Mouse (Mus musculus): ENCODE results near the gene Wdfy4. TPM values are rescaled to one million over a fixed set of nuclear protein-coding genes. Genes with fewer than 3 reads are reported as not detected.

Wdfy4 gene
- polyA plus RNA-seq, 1 experiment from 2014 or later, result 0.45 TPM

DNA sequence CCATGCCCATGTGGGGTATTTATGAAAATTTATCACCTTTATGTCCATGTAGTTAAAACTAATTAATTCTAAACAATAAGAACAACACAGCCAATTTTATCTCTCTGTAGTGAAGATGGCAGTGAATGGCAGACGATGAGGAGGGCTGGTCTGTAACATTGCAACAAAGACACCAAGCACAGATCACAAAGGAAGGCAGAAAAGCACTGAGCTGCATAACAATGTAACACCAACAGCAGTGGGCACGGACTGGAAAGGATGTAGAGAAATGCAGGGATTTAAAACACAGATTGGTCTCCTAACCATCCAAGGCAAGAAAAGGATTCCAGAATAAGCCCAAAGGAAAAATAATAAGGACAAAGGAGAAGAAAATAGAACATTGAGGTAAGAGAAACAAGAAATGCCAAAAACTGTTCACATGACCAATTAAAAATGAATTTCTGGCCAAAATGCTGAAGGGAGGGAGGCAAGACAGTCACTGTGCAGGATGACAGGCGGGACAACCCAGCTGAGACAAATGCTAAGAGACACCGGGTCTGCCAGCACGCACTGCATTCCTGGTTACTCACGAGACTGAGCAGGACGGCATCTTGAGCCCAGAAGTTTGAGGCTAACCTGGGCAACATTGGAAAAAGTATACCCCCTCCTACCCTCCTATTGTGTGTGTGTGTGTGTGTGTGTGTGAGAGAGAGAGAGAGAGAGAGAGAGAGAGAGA is 54.1 kb downstream of the Wdfy4 start:
- no peaks in the 10 kb centered on the region for H3K4me1 ChIP-seq (ENCODE audit: control insufficient read depth, insufficient read depth, low read length)
- H3K27ac ChIP-seq (ENCODE audit: low read length), result no peak overlapping the region
- no peak for ATAC-seq
- no peak overlapping the region for H3K4me3 ChIP-seq (ENCODE audit: low read depth, low read length)
- no peak overlapping the region for H3K9ac ChIP-seq (ENCODE audit: low read depth, low read length)
- 58% methylated on average over 7 of the region's 7 CpGs for WGBS
- H3K27me3 ChIP-seq (ENCODE audit: control insufficient read depth, insufficient read depth, low read depth, low read length), result 0 out of 2 replicates have a peak, but pooled peaks cover 6% of the 10 kb centered on the region
- no peaks in the 10 kb centered on the region for H3K9me3 ChIP-seq (replicated peaks; ENCODE audit: control insufficient read depth, low read length, poor library complexity, severe bottlenecking)
- no peak overlapping the region for H3K4me2 ChIP-seq (ENCODE audit: low read length)
- no peaks in the 10 kb centered on the region for H3K36me3 ChIP-seq (ENCODE audit: control insufficient read depth, insufficient read depth, low read length)

DNA sequence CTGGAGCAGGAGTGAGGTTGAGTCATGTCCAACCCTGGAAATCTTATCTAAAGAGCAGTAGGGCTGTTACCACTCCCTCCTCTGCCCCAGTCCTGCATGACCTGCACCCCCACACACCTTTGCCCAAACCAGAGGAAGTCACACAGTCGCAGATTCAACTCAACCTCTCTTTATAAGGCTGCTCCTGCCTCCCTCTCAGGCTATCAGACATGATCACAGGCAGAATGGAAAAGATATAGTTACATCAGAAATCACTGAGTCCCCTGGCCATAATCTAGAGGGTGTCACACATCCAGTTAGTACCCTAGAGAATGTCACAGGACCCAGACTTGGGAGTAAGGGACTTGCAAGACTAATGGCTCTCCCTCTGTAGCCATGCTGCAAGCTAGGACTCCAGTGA is 68.7 kb downstream of the Wdfy4 start:
- no peaks in the 10 kb centered on the region for H3K36me3 ChIP-seq (ENCODE audit: control insufficient read depth, insufficient read depth, low read length)
- no peaks in the 10 kb centered on the region for H3K9me3 ChIP-seq (replicated peaks; ENCODE audit: control insufficient read depth, low read length, poor library complexity, severe bottlenecking)
- H3K4me1 ChIP-seq (ENCODE audit: control insufficient read depth, insufficient read depth, low read length), result no peaks in the 10 kb centered on the region
- H3K27me3 ChIP-seq (ENCODE audit: control insufficient read depth, insufficient read depth, low read depth, low read length), result no peaks in the 10 kb centered on the region
- H3K27ac ChIP-seq (ENCODE audit: low read length), result no peak overlapping the region
- ATAC-seq, result no peak
- WGBS, result 82% methylated on average over 1 of the region's 1 CpGs
- H3K9ac ChIP-seq (ENCODE audit: low read depth, low read length), result no peak overlapping the region
- H3K4me3 ChIP-seq (ENCODE audit: low read depth, low read length), result no peak overlapping the region
- H3K4me2 ChIP-seq (ENCODE audit: low read length), result no peak overlapping the region

DNA sequence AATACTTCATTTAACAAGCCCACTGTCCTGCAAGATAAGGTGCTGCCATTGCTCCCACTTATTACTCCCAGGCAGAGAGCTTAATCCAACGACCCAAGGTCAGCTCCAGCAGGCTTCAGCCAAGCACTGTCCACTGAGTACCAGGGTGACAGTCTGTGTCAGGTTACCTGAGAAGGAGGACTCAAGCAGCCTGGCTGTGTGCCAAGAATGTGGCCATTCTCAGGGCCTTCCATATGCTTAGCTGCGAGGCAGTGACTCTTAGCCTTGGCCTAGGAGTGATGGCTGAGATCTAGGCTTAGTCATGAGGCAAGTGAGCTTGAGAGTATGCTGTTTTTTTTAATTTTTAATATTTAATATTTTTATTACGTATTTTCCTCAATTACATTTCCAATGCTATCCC is 80.5 kb downstream of the Wdfy4 start:
- no peak overlapping the region for H3K27ac ChIP-seq (ENCODE audit: low read length)
- H3K9ac ChIP-seq (ENCODE audit: low read depth, low read length), result no peak overlapping the region
- no peak overlapping the region for H3K4me2 ChIP-seq (ENCODE audit: low read length)
- no peaks in the 10 kb centered on the region for H3K36me3 ChIP-seq (ENCODE audit: control insufficient read depth, insufficient read depth, low read length)
- H3K9me3 ChIP-seq (replicated peaks; ENCODE audit: control insufficient read depth, low read length, poor library complexity, severe bottlenecking), result no peaks in the 10 kb centered on the region
- H3K27me3 ChIP-seq (ENCODE audit: control insufficient read depth, insufficient read depth, low read depth, low read length), result no peaks in the 10 kb centered on the region
- H3K4me3 ChIP-seq (ENCODE audit: low read depth, low read length), result no peak overlapping the region
- WGBS, result 69% methylated on average over 3 of the region's 3 CpGs
- no peak for ATAC-seq
- no peaks in the 10 kb centered on the region for H3K4me1 ChIP-seq (ENCODE audit: control insufficient read depth, insufficient read depth, low read length)

DNA sequence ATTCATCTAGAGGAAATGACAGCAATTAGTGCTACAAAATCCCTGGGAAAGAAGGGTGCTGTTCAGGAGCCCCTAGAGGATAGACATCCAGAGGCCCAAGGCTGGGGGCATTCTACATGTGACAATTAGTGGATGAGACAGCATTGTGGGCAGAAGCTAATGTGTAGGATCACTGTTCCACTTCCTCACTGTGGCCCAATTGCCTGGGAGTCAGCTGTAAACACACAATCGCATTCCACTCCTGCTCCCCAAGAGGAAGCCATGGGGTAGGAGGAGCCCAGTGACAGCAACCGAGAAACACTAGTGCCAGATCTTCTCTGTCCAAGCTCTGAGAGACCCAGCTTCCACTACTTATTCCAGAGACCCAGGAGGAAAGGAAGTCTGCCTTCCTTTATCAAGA is 83.7 kb downstream of the Wdfy4 start:
- H3K9me3 ChIP-seq (replicated peaks; ENCODE audit: control insufficient read depth, low read length, poor library complexity, severe bottlenecking), result no peaks in the 10 kb centered on the region
- no peak overlapping the region for H3K4me3 ChIP-seq (ENCODE audit: low read depth, low read length)
- no peak overlapping the region for H3K27ac ChIP-seq (ENCODE audit: low read length)
- no peaks in the 10 kb centered on the region for H3K27me3 ChIP-seq (ENCODE audit: control insufficient read depth, insufficient read depth, low read depth, low read length)
- H3K36me3 ChIP-seq (ENCODE audit: control insufficient read depth, insufficient read depth, low read length), result no peaks in the 10 kb centered on the region
- H3K4me2 ChIP-seq (ENCODE audit: low read length), result no peak overlapping the region
- 75% methylated on average over 2 of the region's 2 CpGs for WGBS
- no peak for ATAC-seq
- H3K4me1 ChIP-seq (ENCODE audit: control insufficient read depth, insufficient read depth, low read length), result no peaks in the 10 kb centered on the region
- H3K9ac ChIP-seq (ENCODE audit: low read depth, low read length), result no peak overlapping the region

DNA sequence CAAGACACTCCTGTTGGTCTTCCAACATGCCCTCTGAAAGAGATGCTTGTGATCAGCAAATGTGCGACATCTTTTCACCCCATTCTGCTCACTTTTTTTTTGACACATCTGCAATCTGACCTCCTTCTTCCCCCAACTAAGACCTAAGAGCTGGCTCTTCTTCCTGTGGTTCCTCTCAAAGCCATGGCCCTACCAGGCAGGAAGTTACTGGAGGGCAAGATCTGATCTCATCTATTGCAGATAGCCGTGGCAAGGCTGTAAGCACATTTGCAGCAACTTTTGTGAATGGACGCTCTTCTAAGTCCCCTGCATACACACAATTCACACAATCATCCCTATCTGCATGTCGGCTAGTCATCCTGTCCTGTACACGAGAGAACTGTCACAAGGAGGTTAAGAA is 85.4 kb downstream of the Wdfy4 start:
- 83% methylated on average over 5 of the region's 5 CpGs for WGBS
- no peak for ATAC-seq
- Histone ChIP-seq H3K4me1 (ENCODE audit: control insufficient read depth, insufficient read depth, low read length) (no peaks in the 10 kb centered on the region), H3K4me2 (ENCODE audit: low read length) (no peak overlapping the region), H3K9ac (ENCODE audit: low read depth, low read length) (no peak overlapping the region), H3K4me3 (ENCODE audit: low read depth, low read length) (no peak overlapping the region), H3K9me3 (replicated peaks; ENCODE audit: control insufficient read depth, low read length, poor library complexity, severe bottlenecking) (no peaks in the 10 kb centered on the region), H3K36me3 (ENCODE audit: control insufficient read depth, insufficient read depth, low read length) (no peaks in the 10 kb centered on the region), H3K27me3 (ENCODE audit: control insufficient read depth, insufficient read depth, low read depth, low read length) (no peaks in the 10 kb centered on the region), H3K27ac (ENCODE audit: low read length) (no peak overlapping the region)

DNA sequence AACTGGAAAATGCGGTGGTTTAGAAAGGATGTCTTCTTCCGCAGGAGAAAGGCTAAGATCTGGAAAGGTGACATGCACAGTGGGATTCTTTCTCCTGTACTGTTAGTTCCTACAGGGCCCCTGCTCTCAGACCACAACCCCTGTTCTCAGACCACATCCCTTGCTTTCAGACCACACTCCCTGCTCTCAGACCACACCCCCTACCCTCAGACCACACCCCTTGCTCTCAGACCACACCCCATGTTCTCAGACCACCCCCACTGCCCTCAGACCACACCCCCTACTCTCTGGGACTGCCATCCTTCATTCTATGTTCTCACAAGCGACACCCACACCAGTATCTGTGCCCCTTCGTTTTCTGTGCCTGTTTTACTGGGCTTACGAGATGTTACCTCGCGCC is 86.2 kb downstream of the Wdfy4 start:
- no peak overlapping the region for H3K4me2 ChIP-seq (ENCODE audit: low read length)
- no peaks in the 10 kb centered on the region for H3K27me3 ChIP-seq (ENCODE audit: control insufficient read depth, insufficient read depth, low read depth, low read length)
- 63% methylated on average over 7 of the region's 7 CpGs for WGBS
- H3K4me3 ChIP-seq (ENCODE audit: low read depth, low read length), result no peak overlapping the region
- no peak for ATAC-seq
- H3K27ac ChIP-seq (ENCODE audit: low read length), result no peak overlapping the region
- no peaks in the 10 kb centered on the region for H3K9me3 ChIP-seq (replicated peaks; ENCODE audit: control insufficient read depth, low read length, poor library complexity, severe bottlenecking)
- no peaks in the 10 kb centered on the region for H3K4me1 ChIP-seq (ENCODE audit: control insufficient read depth, insufficient read depth, low read length)
- H3K9ac ChIP-seq (ENCODE audit: low read depth, low read length), result no peak overlapping the region
- no peaks in the 10 kb centered on the region for H3K36me3 ChIP-seq (ENCODE audit: control insufficient read depth, insufficient read depth, low read length)

DNA sequence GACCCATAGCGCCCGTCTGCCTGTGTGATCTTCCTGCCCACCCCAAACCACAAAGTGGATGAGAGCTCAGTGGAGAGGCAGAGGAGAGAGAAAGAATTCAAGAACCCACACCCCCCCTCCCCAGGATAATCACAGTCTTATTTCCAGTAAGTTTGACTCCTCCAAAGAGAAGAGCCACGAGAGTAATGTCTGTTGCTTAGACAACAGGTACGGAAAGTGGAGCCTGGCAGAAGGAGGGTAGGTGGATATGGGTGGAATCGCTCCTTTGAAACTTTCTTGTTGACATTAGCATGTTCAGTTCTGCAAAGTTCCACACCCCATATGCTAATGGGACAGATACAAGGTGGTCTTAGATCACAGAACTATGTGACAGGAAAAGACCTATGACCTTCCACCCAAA is 88.8 kb downstream of the Wdfy4 start:
- Histone ChIP-seq H3K4me2 (ENCODE audit: low read length) (no peak overlapping the region), H3K4me1 (ENCODE audit: control insufficient read depth, insufficient read depth, low read length) (no peaks in the 10 kb centered on the region), H3K36me3 (ENCODE audit: control insufficient read depth, insufficient read depth, low read length) (no peaks in the 10 kb centered on the region), H3K27me3 (ENCODE audit: control insufficient read depth, insufficient read depth, low read depth, low read length) (no peaks in the 10 kb centered on the region), H3K27ac (ENCODE audit: low read length) (no peak overlapping the region), H3K4me3 (ENCODE audit: low read depth, low read length) (no peak overlapping the region), H3K9me3 (replicated peaks; ENCODE audit: control insufficient read depth, low read length, poor library complexity, severe bottlenecking) (no peaks in the 10 kb centered on the region), H3K9ac (ENCODE audit: low read depth, low read length) (no peak overlapping the region)
- no peak for ATAC-seq
- WGBS, result 88% methylated on average over 5 of the region's 5 CpGs

DNA sequence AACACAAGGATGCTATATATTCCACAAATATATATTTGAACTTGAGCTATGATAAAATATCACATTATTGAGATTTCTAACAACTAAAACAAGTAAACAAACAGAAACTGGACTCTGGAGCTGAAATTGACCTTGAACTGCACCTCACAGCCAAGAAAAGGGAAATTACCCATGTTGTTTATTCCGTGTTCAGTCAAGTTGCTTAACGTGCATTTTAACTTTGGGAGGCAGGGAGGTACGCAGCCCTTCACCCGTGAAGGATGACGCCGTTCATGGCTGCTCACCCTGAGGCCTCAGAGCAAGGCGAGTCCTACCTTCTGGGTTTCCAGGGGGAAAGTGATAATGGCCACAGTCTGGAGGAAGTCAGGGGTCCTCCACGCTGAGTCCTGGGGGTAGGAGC is 102.0 kb downstream of the Wdfy4 start:
- ATAC-seq, result no peak
- WGBS, result 89% methylated on average over 8 of the region's 8 CpGs
- no peak overlapping the region for H3K9ac ChIP-seq (ENCODE audit: low read depth, low read length)

DNA sequence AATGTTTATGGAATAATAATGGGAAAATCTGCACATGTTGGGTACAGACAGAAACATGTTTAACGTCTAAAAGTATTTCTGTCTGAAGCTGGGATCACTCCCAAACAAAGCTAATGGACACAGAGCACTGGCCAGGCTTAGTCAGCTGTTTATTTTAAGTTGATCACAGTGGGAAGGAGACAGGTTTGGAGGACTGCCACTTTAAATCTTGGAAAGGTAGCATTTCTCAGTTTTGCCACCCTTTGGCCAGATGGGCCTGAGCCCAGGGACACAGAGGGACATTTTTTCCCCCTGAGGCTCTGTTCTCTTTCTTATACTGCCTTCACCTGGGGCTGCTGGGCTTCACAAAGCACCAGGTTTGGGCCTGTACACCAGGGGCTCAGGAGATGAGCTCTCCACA is 103.0 kb downstream of the Wdfy4 start:
- no peaks in the 10 kb centered on the region for H3K9me3 ChIP-seq (replicated peaks; ENCODE audit: control insufficient read depth, low read length, poor library complexity, severe bottlenecking)

More for the DNA sequence above, 102.0 kb downstream of the Wdfy4 start:
- H3K4me2 ChIP-seq (ENCODE audit: low read length), result no peak overlapping the region
- no peak overlapping the region for H3K27ac ChIP-seq (ENCODE audit: low read length)
- no peaks in the 10 kb centered on the region for H3K36me3 ChIP-seq (ENCODE audit: control insufficient read depth, insufficient read depth, low read length)
- no peak overlapping the region for H3K4me3 ChIP-seq (ENCODE audit: low read depth, low read length)
- no peaks in the 10 kb centered on the region for H3K27me3 ChIP-seq (ENCODE audit: control insufficient read depth, insufficient read depth, low read depth, low read length)
- no peaks in the 10 kb centered on the region for H3K9me3 ChIP-seq (replicated peaks; ENCODE audit: control insufficient read depth, low read length, poor library complexity, severe bottlenecking)
- H3K4me1 ChIP-seq (ENCODE audit: control insufficient read depth, insufficient read depth, low read length), result no peaks in the 10 kb centered on the region

More for the DNA sequence above, 103.0 kb downstream of the Wdfy4 start:
- 78% methylated on average over 1 of the region's 1 CpGs for WGBS
- Histone ChIP-seq H3K4me3 (ENCODE audit: low read depth, low read length) (no peak overlapping the region), H3K27ac (ENCODE audit: low read length) (no peak overlapping the region), H3K4me1 (ENCODE audit: control insufficient read depth, insufficient read depth, low read length) (no peaks in the 10 kb centered on the region), H3K4me2 (ENCODE audit: low read length) (no peak overlapping the region), H3K9ac (ENCODE audit: low read depth, low read length) (no peak overlapping the region), H3K36me3 (ENCODE audit: control insufficient read depth, insufficient read depth, low read length) (no peaks in the 10 kb centered on the region), H3K27me3 (ENCODE audit: control insufficient read depth, insufficient read depth, low read depth, low read length) (no peaks in the 10 kb centered on the region)
- no peak for ATAC-seq
